Mouse (Mus musculus): Measurements from ENCODE around the gene Sh3bp1. TPM values are rescaled to one million over a fixed set of nuclear protein-coding genes. Genes with fewer than 3 reads are reported as not detected.
A peak's percentile ranks its signal among the peaks of the same experiment; 100 is the strongest.

The Sh3bp1 gene
- polyA plus RNA-seq, 1 experiment from 2014 or later = 14.5 TPM

GRCm38 (mm10) chr15:78859311-78859710, 40.3 kb upstream of the Sh3bp1 start:
- H3K4me3 ChIP-seq (ENCODE audit: control insufficient read depth in 1 of 2, insufficient read depth in 1 of 2, low read depth in 1 of 2, low read length in 2 of 2) = no peak overlapping the region
- WGBS = 61% methylated on average over 4 of the region's 4 CpGs
- H3K4me2 ChIP-seq (ENCODE audit: low read length) = no peak overlapping the region
- H3K9ac ChIP-seq (ENCODE audit: low read length) = no peak overlapping the region
- no peaks in the 10 kb centered on the region for H3K36me3 ChIP-seq (ENCODE audit: control insufficient read depth, insufficient read depth, low read length)
- no peaks in the 10 kb centered on the region for H3K9me3 ChIP-seq (ENCODE audit: control insufficient read depth, low read length)
- H3K4me1 ChIP-seq (ENCODE audit: control insufficient read depth in 2 of 2, insufficient read depth in 2 of 2, low read length in 2 of 2) = peaks cover 6 to 7% of the 10 kb centered on the region in 2 experiments
- 0 out of 2 replicates have a peak, but pooled peaks have one; percentile 10 for ATAC-seq (ENCODE audit: insufficient number of reproducible peaks, insufficient read depth, low FRiP score, low read depth)
- H3K27me3 ChIP-seq (ENCODE audit: control insufficient read depth, insufficient read depth, low read length) = no peaks in the 10 kb centered on the region; the same call in 1 of the 2 replicates
- no peak overlapping the region for H3K27ac ChIP-seq (replicated peaks in 1 of 2; ENCODE audit: control insufficient read depth in 1 of 2, insufficient read depth in 1 of 2, low read depth in 2 of 2, low read length in 2 of 2)

- H3K4me1 ChIP-seq (ENCODE audit: control insufficient read depth in 2 of 2, insufficient read depth in 2 of 2, low read length in 2 of 2) = peaks cover 6 to 7% of the 10 kb centered on the region in 2 experiments
- WGBS = 38% methylated on average over 6 of the region's 6 CpGs
- no peak overlapping the region for H3K4me3 ChIP-seq (ENCODE audit: control insufficient read depth in 1 of 2, insufficient read depth in 1 of 2, low read depth in 1 of 2, low read length in 2 of 2)
- no peak for ATAC-seq (ENCODE audit: insufficient number of reproducible peaks, insufficient read depth, low FRiP score, low read depth)
- no peaks in the 10 kb centered on the region for H3K36me3 ChIP-seq (ENCODE audit: control insufficient read depth, insufficient read depth, low read length)
- H3K27me3 ChIP-seq (ENCODE audit: control insufficient read depth, insufficient read depth, low read length) = no peaks in the 10 kb centered on the region; the same call in 1 of the 2 replicates
- H3K27ac ChIP-seq (replicated peaks in 1 of 2; ENCODE audit: control insufficient read depth in 1 of 2, insufficient read depth in 1 of 2, low read depth in 2 of 2, low read length in 2 of 2) = no peak overlapping the region
- H3K9ac ChIP-seq (ENCODE audit: low read length) = no peak overlapping the region
- H3K9me3 ChIP-seq (ENCODE audit: control insufficient read depth, low read length) = no peaks in the 10 kb centered on the region
- no peak overlapping the region for H3K4me2 ChIP-seq (ENCODE audit: low read length)
These were observed 39.9 kb upstream of the Sh3bp1 start for GRCm38 (mm10) chr15:78859714-78860113.

GRCm38 (mm10) chr15:78862280-78862679, 37.3 kb upstream of the Sh3bp1 start:
- no peaks in the 10 kb centered on the region for H3K9me3 ChIP-seq (ENCODE audit: control insufficient read depth, low read length)
- no peak overlapping the region for H3K27ac ChIP-seq (replicated peaks in 1 of 2; ENCODE audit: control insufficient read depth in 1 of 2, insufficient read depth in 1 of 2, low read depth in 2 of 2, low read length in 2 of 2)
- no peak overlapping the region for H3K9ac ChIP-seq (ENCODE audit: low read length)
- no peak overlapping the region for H3K4me3 ChIP-seq (ENCODE audit: control insufficient read depth in 1 of 2, insufficient read depth in 1 of 2, low read depth in 1 of 2, low read length in 2 of 2)
- no peaks in the 10 kb centered on the region for H3K36me3 ChIP-seq (ENCODE audit: control insufficient read depth, insufficient read depth, low read length)
- 83% methylated on average over 5 of the region's 5 CpGs for WGBS
- no peaks in the 10 kb centered on the region for H3K27me3 ChIP-seq (ENCODE audit: control insufficient read depth, insufficient read depth, low read length)
- no peak for ATAC-seq (ENCODE audit: insufficient number of reproducible peaks, insufficient read depth, low FRiP score, low read depth)
- no peak overlapping the region for H3K4me2 ChIP-seq (ENCODE audit: low read length)
- H3K4me1 ChIP-seq (ENCODE audit: control insufficient read depth in 2 of 2, insufficient read depth in 2 of 2, low read length in 2 of 2) = peaks cover 6 to 7% of the 10 kb centered on the region in 2 experiments

GRCm38 (mm10) chr15:78863154-78863553, 36.4 kb upstream of the Sh3bp1 start:
- H3K4me2 ChIP-seq (ENCODE audit: low read length) = no peak overlapping the region

GRCm38 (mm10) chr15:78863852-78864253, 35.7 kb upstream of the Sh3bp1 start:
- no peak for ATAC-seq (ENCODE audit: insufficient number of reproducible peaks, insufficient read depth, low FRiP score, low read depth)
- Histone ChIP-seq H3K27me3 (ENCODE audit: control insufficient read depth, insufficient read depth, low read length) (no peaks in the 10 kb centered on the region), H3K36me3 (ENCODE audit: control insufficient read depth, insufficient read depth, low read length) (no peaks in the 10 kb centered on the region), H3K4me1 (ENCODE audit: control insufficient read depth in 2 of 2, insufficient read depth in 2 of 2, low read length in 2 of 2) (peaks cover 11 to 12% of the 10 kb centered on the region in 2 experiments), H3K4me2 (ENCODE audit: low read length) (no peak overlapping the region), H3K27ac (replicated peaks in 1 of 2; ENCODE audit: control insufficient read depth in 1 of 2, insufficient read depth in 1 of 2, low read depth in 2 of 2, low read length in 2 of 2) (no peak overlapping the region), H3K9me3 (ENCODE audit: control insufficient read depth, low read length) (no peaks in the 10 kb centered on the region), H3K4me3 (ENCODE audit: control insufficient read depth in 1 of 2, insufficient read depth in 1 of 2, low read depth in 1 of 2, low read length in 2 of 2) (no peak overlapping the region), H3K9ac (ENCODE audit: low read length) (no peak overlapping the region)
- 48% methylated on average over 13 of the region's 13 CpGs for WGBS

More at GRCm38 (mm10) chr15:78863154-78863553, 36.4 kb upstream of the Sh3bp1 start:
- Histone ChIP-seq H3K4me1 (ENCODE audit: control insufficient read depth in 2 of 2, insufficient read depth in 2 of 2, low read length in 2 of 2) (peaks cover 7 to 8% of the 10 kb centered on the region in 2 experiments), H3K27me3 (ENCODE audit: control insufficient read depth, insufficient read depth, low read length) (no peaks in the 10 kb centered on the region), H3K27ac (replicated peaks in 1 of 2; ENCODE audit: control insufficient read depth in 1 of 2, insufficient read depth in 1 of 2, low read depth in 2 of 2, low read length in 2 of 2) (no peak overlapping the region), H3K9ac (ENCODE audit: low read length) (no peak overlapping the region), H3K9me3 (ENCODE audit: control insufficient read depth, low read length) (no peaks in the 10 kb centered on the region), H3K4me3 (ENCODE audit: control insufficient read depth in 1 of 2, insufficient read depth in 1 of 2, low read depth in 1 of 2, low read length in 2 of 2) (no peak overlapping the region), H3K36me3 (ENCODE audit: control insufficient read depth, insufficient read depth, low read length) (no peaks in the 10 kb centered on the region)
- ATAC-seq (ENCODE audit: insufficient number of reproducible peaks, insufficient read depth, low FRiP score, low read depth) = no peak
- 48% methylated on average over 2 of the region's 2 CpGs for WGBS

- ATAC-seq (ENCODE audit: insufficient number of reproducible peaks, insufficient read depth, low FRiP score, low read depth) = peak; percentile 41
- 32% methylated on average over 9 of the region's 9 CpGs for WGBS
- H3K4me2 ChIP-seq (ENCODE audit: low read length) = no peak overlapping the region; the same call in 1 of the 2 replicates
- H3K27me3 ChIP-seq (ENCODE audit: control insufficient read depth, insufficient read depth, low read length) = no peaks in the 10 kb centered on the region
- H3K4me3 ChIP-seq (ENCODE audit: control insufficient read depth in 1 of 2, insufficient read depth in 1 of 2, low read depth in 1 of 2, low read length in 2 of 2) = no peak overlapping the region
- H3K36me3 ChIP-seq (ENCODE audit: control insufficient read depth, insufficient read depth, low read length) = no peaks in the 10 kb centered on the region
- H3K9me3 ChIP-seq (ENCODE audit: control insufficient read depth, low read length) = no peaks in the 10 kb centered on the region
- peaks cover 10 to 13% of the 10 kb centered on the region in 2 experiments for H3K4me1 ChIP-seq (ENCODE audit: control insufficient read depth in 2 of 2, insufficient read depth in 2 of 2, low read length in 2 of 2)
- no peak overlapping the region; the same call in 1 of the 2 replicates for H3K9ac ChIP-seq (ENCODE audit: low read length)
- H3K27ac ChIP-seq (replicated peaks in 1 of 2; ENCODE audit: control insufficient read depth in 1 of 2, insufficient read depth in 1 of 2, low read depth in 2 of 2, low read length in 2 of 2) = peak overlapping the region; percentile 75
These were observed 31.2 kb upstream of the Sh3bp1 start for GRCm38 (mm10) chr15:78868398-78868797.

- no peak overlapping the region; the same call in 1 of the 2 replicates for H3K9ac ChIP-seq (ENCODE audit: low read length)
- no peak for ATAC-seq (ENCODE audit: insufficient number of reproducible peaks, insufficient read depth, low FRiP score, low read depth)
- H3K36me3 ChIP-seq (ENCODE audit: control insufficient read depth, insufficient read depth, low read length) = no peaks in the 10 kb centered on the region
- H3K27me3 ChIP-seq (ENCODE audit: control insufficient read depth, insufficient read depth, low read length) = no peaks in the 10 kb centered on the region
- H3K4me1 ChIP-seq (ENCODE audit: control insufficient read depth in 2 of 2, insufficient read depth in 2 of 2, low read length in 2 of 2) = peaks cover 8 to 9% of the 10 kb centered on the region in 2 experiments
- WGBS = 66% methylated on average over 7 of the region's 7 CpGs
- no peaks in the 10 kb centered on the region for H3K9me3 ChIP-seq (ENCODE audit: control insufficient read depth, low read length)
- H3K4me3 ChIP-seq (ENCODE audit: control insufficient read depth in 1 of 2, insufficient read depth in 1 of 2, low read depth in 1 of 2, low read length in 2 of 2) = no peak overlapping the region
- H3K4me2 ChIP-seq (ENCODE audit: low read length) = no peak overlapping the region; the same call in 1 of the 2 replicates
- H3K27ac ChIP-seq (replicated peaks in 1 of 2; ENCODE audit: control insufficient read depth in 1 of 2, insufficient read depth in 1 of 2, low read depth in 2 of 2, low read length in 2 of 2) = peak overlapping the region; percentile 75
These were observed 30.7 kb upstream of the Sh3bp1 start for GRCm38 (mm10) chr15:78868826-78869233.

- H3K36me3 ChIP-seq (ENCODE audit: control insufficient read depth, insufficient read depth, low read length) = no peaks in the 10 kb centered on the region
- H3K4me3 ChIP-seq (ENCODE audit: control insufficient read depth in 1 of 2, insufficient read depth in 1 of 2, low read depth in 1 of 2, low read length in 2 of 2) = no peak overlapping the region
- no peaks in the 10 kb centered on the region for H3K9me3 ChIP-seq (ENCODE audit: control insufficient read depth, low read length)
- H3K27ac ChIP-seq (replicated peaks in 1 of 2; ENCODE audit: control insufficient read depth in 1 of 2, insufficient read depth in 1 of 2, low read depth in 2 of 2, low read length in 2 of 2) = no peak overlapping the region
- 25% methylated on average over 6 of the region's 6 CpGs for WGBS
- H3K4me2 ChIP-seq (ENCODE audit: low read length) = no peak overlapping the region
- no peaks in the 10 kb centered on the region for H3K27me3 ChIP-seq (ENCODE audit: control insufficient read depth, insufficient read depth, low read length)
- no peak for ATAC-seq (ENCODE audit: insufficient number of reproducible peaks, insufficient read depth, low FRiP score, low read depth)
- no peak overlapping the region for H3K9ac ChIP-seq (ENCODE audit: low read length)
- peaks cover 9% of the 10 kb centered on the region in 2 experiments for H3K4me1 ChIP-seq (ENCODE audit: control insufficient read depth in 2 of 2, insufficient read depth in 2 of 2, low read length in 2 of 2)
These were observed 29.8 kb upstream of the Sh3bp1 start for GRCm38 (mm10) chr15:78869775-78870174.
